ENCODE assay signal across 10 mouse cellular contexts in genomic region chr10:22818600-22819238, GRCm38 (mm10). TPM values are rescaled to one million over a fixed set of nuclear protein-coding genes. Genes with fewer than 3 reads are reported as not detected.
DNase-seq lines count a peak whose midpoint lies in the region; ATAC-seq and TF ChIP-seq lines count a peak whose summit lies in the region.
"Had no signal": no experiment of that assay in that cellular context is flagged by ENCODE, and none has a peak within 500 bp of the region (broad histone marks: within the 10 kb centered on the region; RNA-seq: fewer than 3 reads in every experiment).

No protein-coding gene starts in this region.

- 0% methylated on average over 12 of the region's 12 CpGs for WGBS in forebrain, embryonic 12.5 days
- 2% methylated on average over 12 of the region's 12 CpGs for WGBS in forebrain, embryonic 16.5 days
- WGBS in lung, postnatal 0 days = 7% methylated on average over 12 of the region's 12 CpGs
- under 1% methylated on average over 12 of the region's 12 CpGs for WGBS in intestine, embryonic 16.5 days

- no peak overlapping the region for H3K9ac ChIP-seq in forebrain, embryonic 12.5 days
- no peak overlapping the region for H3K9ac ChIP-seq in forebrain, embryonic 16.5 days (replicated peaks; ENCODE audit: low read depth, low read length)
- peak overlapping the region; percentile 78 for H3K9ac ChIP-seq in lung, postnatal 0 days (replicated peaks; ENCODE audit: low read depth)
- H3K9ac ChIP-seq in intestine, embryonic 16.5 days (ENCODE audit: low read depth, low read length) = peak overlapping the region; percentile 88

- no peak for TF ChIP-seq CTCF in lung, postnatal 0 days (IDR thresholded peaks at IDR 0.05)

- no peak for DNase-seq in lung, postnatal 0 days (ENCODE audit: low spot score)
- no peak for DNase-seq in lung, postnatal 14 days
- peak; percentile 53 for DNase-seq in retina, embryonic 14.5 days (ENCODE audit: low spot score)
- no peak for DNase-seq in frontal cortex, postnatal 14 days (ENCODE audit: low spot score in 2 of 2)
- no peak for DNase-seq in gastrocnemius, postnatal 10 days

- H3K36me3 ChIP-seq in forebrain, embryonic 12.5 days (replicated peaks) = no peaks in the 10 kb centered on the region
- no peaks in the 10 kb centered on the region for H3K36me3 ChIP-seq in forebrain, embryonic 16.5 days (ENCODE audit: control insufficient read depth, insufficient read depth)
- H3K36me3 ChIP-seq in lung, postnatal 0 days (ENCODE audit: insufficient read depth, low read length) = no peaks in the 10 kb centered on the region
- H3K36me3 ChIP-seq in intestine, embryonic 16.5 days (ENCODE audit: control insufficient read depth, insufficient read depth, low read length) = no peaks in the 10 kb centered on the region

- no peak overlapping the region for H3K27ac ChIP-seq in forebrain, embryonic 12.5 days
- no peak overlapping the region for H3K27ac ChIP-seq in forebrain, embryonic 16.5 days (ENCODE audit: low read length)
- H3K27ac ChIP-seq in lung, postnatal 0 days (ENCODE audit: low read length) = peak overlapping the region; percentile 93
- H3K27ac ChIP-seq in intestine, embryonic 16.5 days (ENCODE audit: low read length) = peak overlapping the region; percentile 95

- H3K4me3 ChIP-seq in forebrain, embryonic 12.5 days (replicated peaks) = 0 out of 2 replicates have a peak overlapping the region, but pooled peaks have one; percentile 4
- H3K4me3 ChIP-seq in forebrain, embryonic 16.5 days (replicated peaks; ENCODE audit: low read length) = no peak overlapping the region
- H3K4me3 ChIP-seq in lung, postnatal 0 days (ENCODE audit: low read depth, low read length) = peak overlapping the region; percentile 56
- peak overlapping the region; percentile 66 for H3K4me3 ChIP-seq in intestine, embryonic 16.5 days (ENCODE audit: low read length)

- TF ChIP-seq EP300 in lung, postnatal 0 days (IDR thresholded peaks at IDR 0.05) = no peak

- H3K9me3 ChIP-seq in forebrain, embryonic 12.5 days = no peaks in the 10 kb centered on the region
- no peaks in the 10 kb centered on the region for H3K9me3 ChIP-seq in forebrain, embryonic 16.5 days (ENCODE audit: control insufficient read depth, low read length)
- no peaks in the 10 kb centered on the region for H3K9me3 ChIP-seq in lung, postnatal 0 days (ENCODE audit: low read length)
- H3K9me3 ChIP-seq in intestine, embryonic 16.5 days (ENCODE audit: control insufficient read depth, low read length) = no peaks in the 10 kb centered on the region

- no peak for ATAC-seq in forebrain, embryonic 12.5 days (ENCODE audit: low FRiP score)
- no peak for ATAC-seq in forebrain, embryonic 16.5 days
- ATAC-seq in lung, postnatal 0 days = no peak
- ATAC-seq in intestine, embryonic 16.5 days = no peak

- H3K4me1 ChIP-seq in forebrain, embryonic 12.5 days = peaks cover 12% of the 10 kb centered on the region; the same call in 1 of the 2 replicates
- peaks cover 6% of the 10 kb centered on the region for H3K4me1 ChIP-seq in forebrain, embryonic 16.5 days (replicated peaks; ENCODE audit: control insufficient read depth, insufficient read depth, low read length)
- H3K4me1 ChIP-seq in lung, postnatal 0 days (ENCODE audit: insufficient read depth, low read depth, low read length) = peaks cover 4% of the 10 kb centered on the region; the same call in 1 of the 2 replicates
- H3K4me1 ChIP-seq in intestine, embryonic 16.5 days (ENCODE audit: control insufficient read depth, insufficient read depth, low read length) = peaks cover 5% of the 10 kb centered on the region; the same call in 1 of the 2 replicates

- peaks cover 91% of the 10 kb centered on the region for H3K27me3 ChIP-seq in forebrain, embryonic 12.5 days
- peaks cover 72% of the 10 kb centered on the region for H3K27me3 ChIP-seq in forebrain, embryonic 16.5 days (replicated peaks; ENCODE audit: control insufficient read depth, insufficient read depth, low read length)
- peaks cover 17% of the 10 kb centered on the region for H3K27me3 ChIP-seq in lung, postnatal 0 days (replicated peaks; ENCODE audit: insufficient read depth, low read length)
- H3K27me3 ChIP-seq in intestine, embryonic 16.5 days (replicated peaks; ENCODE audit: control insufficient read depth, insufficient read depth, low read length) = peaks cover 19% of the 10 kb centered on the region; the same call in 1 of the 2 replicates

- H3K4me2 ChIP-seq in forebrain, embryonic 12.5 days = 0 out of 2 replicates have a peak overlapping the region, but pooled peaks have one; percentile 22
- no peak overlapping the region for H3K4me2 ChIP-seq in forebrain, embryonic 16.5 days (ENCODE audit: low read length)
- H3K4me2 ChIP-seq in lung, postnatal 0 days (replicated peaks; ENCODE audit: low read depth, low read length) = peak overlapping the region; percentile 40
- no peak overlapping the region; the same call in none of the 2 replicates for H3K4me2 ChIP-seq in intestine, embryonic 16.5 days (ENCODE audit: low read depth, low read length)

RNA-seq across cellular contexts. Expression of gene Tcf21, which starts 1.3 kb away (rescaled TPM):
- not detected in 2 replicates for polyA plus RNA-seq in forebrain, embryonic 12.5 days (2016; fragmentation: Nextera tagmentation; extraction: Ambion mirVana)
- polyA plus RNA-seq in forebrain, embryonic 16.5 days (2015; fragmentation: Nextera tagmentation; extraction: Ambion mirVana) = 0.22 and 0.71 TPM in 2 replicates
- polyA plus RNA-seq in lung, postnatal 0 days (2015; fragmentation: Nextera tagmentation; extraction: Ambion mirVana) = 697 and 750 TPM in 2 replicates
- polyA plus RNA-seq in intestine, embryonic 16.5 days (2015; fragmentation: Nextera tagmentation; extraction: Ambion mirVana) = 133 and 145 TPM in 2 replicates
- total RNA-seq in gastrocnemius, postnatal 10 days (2021) = not detected
- total RNA-seq: monocyte, adult 5-6 weeks had no signal
- polyA plus RNA-seq: frontal cortex, adult 2 months had no signal

Comparison
In these comparisons a context has a peak if more than half of its experiments do, and no peak if none do; other contexts are left out.
1. H3K4me2 ChIP-seq: peak in forebrain, embryonic 12.5 days (single experiment) and lung, postnatal 0 days (single experiment); none in forebrain, embryonic 16.5 days (single experiment) and intestine, embryonic 16.5 days (single experiment).
2. H3K27ac ChIP-seq: peak in lung, postnatal 0 days (single experiment) and intestine, embryonic 16.5 days (single experiment); none in forebrain, embryonic 12.5 days (single experiment) and forebrain, embryonic 16.5 days (single experiment).
3. H3K9ac ChIP-seq: peak in lung, postnatal 0 days (single experiment) and intestine, embryonic 16.5 days (single experiment); none in forebrain, embryonic 12.5 days (single experiment) and forebrain, embryonic 16.5 days (single experiment).
4. RNA of gene Tcf21, which starts 1.3 kb away (polyA plus RNA-seq): 697 to 750 TPM in lung, postnatal 0 days and 133 to 145 TPM in intestine, embryonic 16.5 days; 0.22 to 0.71 TPM in forebrain, embryonic 16.5 days and not detected in forebrain, embryonic 12.5 days; every median in the first group is over 10 times any median in the second.